Comparison of ENCODE assay signal across 9 mouse cellular contexts in genomic region chr10:102491792-102492191, GRCm38 (mm10). TPM values are rescaled to one million over a fixed set of nuclear protein-coding genes. Genes with fewer than 3 reads are reported as not detected.
DNase-seq lines count a peak whose midpoint lies in the region; ATAC-seq and TF ChIP-seq lines count a peak whose summit lies in the region.
"Had no signal": no experiment of that assay in that cellular context is flagged by ENCODE, and none has a peak within 500 bp of the region (broad histone marks: within the 10 kb centered on the region; RNA-seq: fewer than 3 reads in every experiment).

No protein-coding gene starts in this region.

- WGBS in kidney, postnatal 0 days = 17% methylated on average over 3 of the region's 3 CpGs
- 11% methylated on average over 3 of the region's 3 CpGs for WGBS in kidney, embryonic 15.5 days

- no peak overlapping the region for H3K4me2 ChIP-seq in kidney, postnatal 0 days (ENCODE audit: low read length)
- H3K4me2 ChIP-seq in kidney, embryonic 15.5 days = no peak overlapping the region
- H3K4me2 ChIP-seq: liver, embryonic 15.5 days had no signal

- no peak overlapping the region for H3K27ac ChIP-seq in kidney, postnatal 0 days
- H3K27ac ChIP-seq in kidney, embryonic 15.5 days = no peak overlapping the region
- no peak overlapping the region for H3K27ac ChIP-seq in cortical plate, adult 2 months (ENCODE audit: insufficient read depth, low read length)
- H3K27ac ChIP-seq: liver, embryonic 15.5 days had no signal

- no peaks in the 10 kb centered on the region for H3K36me3 ChIP-seq in kidney, postnatal 0 days (ENCODE audit: insufficient read depth, low read length)
- no peaks in the 10 kb centered on the region for H3K36me3 ChIP-seq in kidney, embryonic 15.5 days
- H3K36me3 ChIP-seq: liver, embryonic 15.5 days had no signal

- no peak overlapping the region for H3K4me3 ChIP-seq in kidney, postnatal 0 days (replicated peaks; ENCODE audit: low read depth, low read length)
- no peak overlapping the region for H3K4me3 ChIP-seq in kidney, embryonic 15.5 days (replicated peaks)
- no peak overlapping the region for H3K4me3 ChIP-seq in cortical plate, adult 2 months (ENCODE audit: insufficient read depth, low read length)
- H3K4me3 ChIP-seq: liver, embryonic 15.5 days had no signal

- no peaks in the 10 kb centered on the region for H3K27me3 ChIP-seq in kidney, postnatal 0 days (ENCODE audit: insufficient read depth, low read length)
- peaks cover 5% of the 10 kb centered on the region; the same call in 1 of the 2 replicates for H3K27me3 ChIP-seq in kidney, embryonic 15.5 days
- H3K27me3 ChIP-seq: liver, embryonic 15.5 days had no signal

- peak; percentile 81 for TF ChIP-seq CTCF in kidney, postnatal 0 days (IDR thresholded peaks at IDR 0.05; ENCODE audit: low read depth)
- peak; percentile 68 for TF ChIP-seq CTCF in cortical plate, adult 2 months (IDR thresholded peaks at IDR 0.05; ENCODE audit: extremely low read depth, insufficient read depth, low read length)

- no peak overlapping the region for H3K9ac ChIP-seq in kidney, postnatal 0 days (ENCODE audit: low read depth, low read length)
- no peak overlapping the region for H3K9ac ChIP-seq in kidney, embryonic 15.5 days
- H3K9ac ChIP-seq: liver, embryonic 15.5 days had no signal

- peak; percentile 72 for DNase-seq in kidney, postnatal 0 days (ENCODE audit: low spot score)
- peak; percentile 15 for DNase-seq in ZHBTc4 (ENCODE audit: low read depth, low spot score)
- DNase-seq in kidney, postnatal 14 days = peak; percentile 48
- DNase-seq in lung, postnatal 10 days = peak; percentile 42
- DNase-seq in telencephalon, adult 2 months (ENCODE audit: low read depth, low spot score) = peak; percentile 12

- no peaks in the 10 kb centered on the region for H3K9me3 ChIP-seq in kidney, postnatal 0 days (replicated peaks; ENCODE audit: low read length)
- H3K9me3 ChIP-seq in kidney, embryonic 15.5 days (replicated peaks) = no peaks in the 10 kb centered on the region
- H3K9me3 ChIP-seq: liver, embryonic 15.5 days had no signal

- H3K4me1 ChIP-seq in kidney, postnatal 0 days (replicated peaks; ENCODE audit: insufficient read depth, low read length) = no peaks in the 10 kb centered on the region
- no peaks in the 10 kb centered on the region for H3K4me1 ChIP-seq in kidney, embryonic 15.5 days
- no peaks in the 10 kb centered on the region for H3K4me1 ChIP-seq in cortical plate, adult 2 months (ENCODE audit: control insufficient read depth, insufficient read depth, low read length)
- H3K4me1 ChIP-seq: liver, embryonic 15.5 days had no signal

- TF ChIP-seq POLR2A in cortical plate, adult 2 months (IDR thresholded peaks at IDR 0.05; ENCODE audit: extremely low read depth, insufficient read depth, low read length) = no peak

- no peak for ATAC-seq in kidney, postnatal 0 days (replicated peaks; ENCODE audit: low FRiP score, low read depth)
- ATAC-seq in kidney, embryonic 15.5 days (replicated peaks; ENCODE audit: low FRiP score) = no peak
- ATAC-seq in erythroid progenitor cell, adult 5-6 weeks (replicated peaks; ENCODE audit: low FRiP score, poor library complexity, severe bottlenecking) = no peak

RNA-seq across cellular contexts. Expression of gene Nts, which starts 1.5 kb away (rescaled TPM):
- 26.6 and 29.4 TPM in 2 replicates for polyA plus RNA-seq in kidney, postnatal 0 days (2015; fragmentation: Nextera tagmentation; extraction: Ambion mirVana)
- 8.8 and 13.1 TPM in 2 replicates for polyA plus RNA-seq in kidney, embryonic 15.5 days (2015; fragmentation: Nextera tagmentation; extraction: Ambion mirVana)
- 2.1 and 2.3 TPM in 2 replicates for polyA plus RNA-seq in cortical plate, adult 2 months (2012; rRNA removed)
- not detected in 2 replicates for total RNA-seq in erythroid progenitor cell, adult 5-6 weeks (2015; ENCODE audit: low replicate concordance)
- not detected in 2 replicates for total RNA-seq in erythroid progenitor cell, adult 5-6 weeks (2017; ENCODE audit: low replicate concordance)

RNA-seq across cellular contexts. Expression of gene Rassf9, which starts 20.2 kb away (rescaled TPM):
- polyA plus RNA-seq in kidney, postnatal 0 days (2015; fragmentation: Nextera tagmentation; extraction: Ambion mirVana) = 10.6 and 11.2 TPM in 2 replicates
- polyA plus RNA-seq in kidney, embryonic 15.5 days (2015; fragmentation: Nextera tagmentation; extraction: Ambion mirVana) = 7.3 and 8.1 TPM in 2 replicates
- 1.2 and 1.6 TPM in 2 replicates for polyA plus RNA-seq in cortical plate, adult 2 months (2012; rRNA removed)
- not detected in 2 replicates for total RNA-seq in erythroid progenitor cell, adult 5-6 weeks (2015; ENCODE audit: low replicate concordance)
- total RNA-seq in erythroid progenitor cell, adult 5-6 weeks (2017; ENCODE audit: low replicate concordance) = not detected in 2 replicates

Comparison
In these comparisons a context has a peak if more than half of its experiments do, and no peak if none do; other contexts are left out.
1. DNase-seq: peak in every context shown above with its lines; median percentile 72 in kidney, postnatal 0 days; 48 in kidney, postnatal 14 days; 42 in lung, postnatal 10 days; 15 in ZHBTc4; 12 in telencephalon, adult 2 months.